Mouse (Mus musculus): Measurements from ENCODE around the gene Ncaph.
"Not testable (repeated sequence)": the region's sequence is repeated elsewhere in the genome, so short reads cannot be mapped to it uniquely, and the experiment has no call there.

Ncaph gene

GRCm38 (mm10) chr2:127080591-127081218 lies 53.0 kb downstream of the Ncaph start:
- DNase-seq, result no peak

GRCm38 (mm10) chr2:127079881-127080590 lies 53.7 kb downstream of the Ncaph start:
- no peak for DNase-seq

- not testable (repeated sequence) for DNase-seq
These were observed 54.7 kb downstream of the Ncaph start for GRCm38 (mm10) chr2:127079066-127079465.

GRCm38 (mm10) chr2:127077611-127078010 lies 56.1 kb downstream of the Ncaph start:
- no peak for DNase-seq

GRCm38 (mm10) chr2:127074116-127074515 lies 59.6 kb downstream of the Ncaph start:
- no peak for DNase-seq

GRCm38 (mm10) chr2:127070879-127071278 lies 62.9 kb downstream of the Ncaph start:
- no peak for DNase-seq

- peak; percentile 82 for DNase-seq
These were observed 63.3 kb downstream of the Ncaph start, which contains the start of gene Blvra for GRCm38 (mm10) chr2:127070435-127070841. Gene Blvra (plus strand): TSS chr2:127070665.

GRCm38 (mm10) chr2:127069781-127070434 lies 63.8 kb downstream of the Ncaph start:
- DNase-seq, result no peak

GRCm38 (mm10) chr2:127068806-127069205 lies 64.9 kb downstream of the Ncaph start:
- DNase-seq, result no peak

GRCm38 (mm10) chr2:127061471-127061870 lies 72.3 kb downstream of the Ncaph start:
- DNase-seq, result no peak

Measured in right cerebral cortex, postnatal 14 days (tissue).